Mouse (Mus musculus): ENCODE data around the gene Sema4c.
"Not testable (repeated sequence)": the region's sequence is repeated elsewhere in the genome, so short reads cannot be mapped to it uniquely, and the experiment has no call there.

The Sema4c gene

DNA sequence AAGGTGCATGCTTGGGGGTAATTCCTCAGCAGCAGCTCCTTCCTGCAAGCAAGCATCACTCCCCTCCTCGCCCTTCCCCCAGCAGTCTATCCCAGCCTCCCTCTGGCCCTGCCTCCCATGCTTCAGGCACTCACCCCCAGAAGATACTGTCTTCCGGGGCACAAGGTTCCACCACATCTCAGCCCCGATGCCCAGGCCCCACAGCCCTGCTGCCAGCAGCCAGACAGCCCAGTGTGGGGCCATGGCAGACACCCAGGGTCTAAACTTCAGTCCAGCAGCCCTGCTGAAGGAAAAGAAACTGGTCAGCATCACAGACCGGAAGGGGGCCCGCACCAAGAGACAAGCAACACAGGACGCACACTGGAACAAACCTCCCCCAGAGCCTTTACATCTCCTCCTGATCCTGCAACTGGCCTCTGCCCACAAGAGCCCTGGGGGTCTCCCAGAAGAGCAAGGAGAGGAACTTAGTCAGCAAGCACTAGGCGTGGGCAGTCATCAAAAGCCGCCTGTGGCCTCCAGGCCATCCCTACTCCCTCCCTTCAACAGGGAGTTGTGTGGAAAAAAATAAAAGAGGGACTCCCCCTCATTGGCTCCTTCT, 2.3 kb downstream of the Sema4c start:
- peak; percentile 37 for DNase-seq

DNA sequence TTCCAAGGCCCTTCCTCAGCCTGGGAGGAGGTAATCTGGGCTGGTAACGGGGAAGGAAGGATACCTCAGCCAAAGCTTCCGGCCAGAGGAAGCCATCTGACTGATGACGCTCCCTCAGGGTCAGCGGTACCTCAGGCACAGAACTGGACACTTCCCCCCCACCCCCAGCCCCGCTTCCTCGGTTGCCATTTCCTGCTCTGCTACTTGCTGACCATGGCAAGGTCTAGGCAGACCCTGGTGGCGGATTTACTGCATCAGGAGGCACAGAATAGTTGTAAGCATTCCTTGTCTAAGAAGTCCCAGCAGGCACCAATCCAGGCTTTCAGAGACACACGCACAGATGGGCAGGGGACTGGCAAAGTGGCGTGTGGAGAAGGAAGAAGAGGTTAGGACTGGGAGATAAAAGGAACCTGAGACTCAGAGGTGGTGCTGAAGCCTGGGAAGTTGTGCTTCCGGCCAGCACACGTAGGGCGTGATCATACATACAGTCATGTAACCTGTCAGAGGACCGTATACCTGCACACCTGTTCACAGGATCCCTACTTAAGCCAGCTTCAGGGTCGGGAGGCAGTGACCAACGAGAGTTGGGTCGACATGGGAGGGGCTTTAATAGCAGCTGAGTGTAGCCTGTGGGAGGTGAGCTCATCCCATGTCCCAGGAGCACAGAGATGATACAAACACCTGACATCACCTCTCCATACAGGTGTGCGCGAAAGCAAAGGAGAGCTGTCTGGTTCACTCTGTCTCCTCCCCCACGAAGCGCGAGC, 3.3 kb downstream of the Sema4c start:
- no peak for DNase-seq

DNA sequence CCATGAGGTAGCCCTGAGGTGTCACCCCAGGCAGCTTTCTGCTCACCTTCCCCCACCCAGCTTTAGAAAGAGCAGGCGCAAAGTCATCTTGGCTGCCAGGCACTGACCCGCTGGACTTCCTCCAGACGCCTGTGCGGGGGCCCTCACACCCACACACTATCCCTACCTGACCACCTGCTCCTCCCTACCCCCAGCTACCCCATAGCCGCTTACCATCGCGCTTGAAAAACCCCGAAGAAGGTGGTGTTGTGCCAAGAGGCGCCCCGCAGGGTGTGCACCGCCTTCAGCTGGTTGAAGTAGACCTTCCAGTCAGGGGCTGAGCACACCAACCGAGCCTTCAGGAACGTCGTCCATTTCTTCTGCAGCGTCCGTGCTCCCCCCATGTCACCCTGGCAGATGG, 5.6 kb downstream of the Sema4c start:
- DNase-seq = no peak

DNA sequence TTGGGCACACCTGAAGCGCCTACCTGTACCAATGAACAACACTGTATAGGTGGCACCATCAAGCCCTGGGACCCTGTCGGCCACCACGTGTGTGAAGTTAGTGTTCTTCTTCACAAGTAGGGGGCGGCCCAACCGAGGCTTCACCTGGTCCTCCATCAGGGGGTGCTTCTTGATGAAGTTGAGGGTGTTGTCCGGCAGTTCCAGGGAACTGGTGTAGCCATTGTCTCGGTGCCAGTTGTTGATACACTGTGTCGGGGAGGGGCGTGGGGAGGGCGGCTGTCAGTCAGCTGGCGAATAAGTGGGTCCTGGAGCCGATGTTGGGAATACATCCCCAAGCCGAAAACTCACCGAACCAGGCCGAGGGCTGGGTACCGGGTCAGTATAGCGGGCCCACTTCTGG, 6.2 kb downstream of the Sema4c start:
- DNase-seq = no peak

DNA sequence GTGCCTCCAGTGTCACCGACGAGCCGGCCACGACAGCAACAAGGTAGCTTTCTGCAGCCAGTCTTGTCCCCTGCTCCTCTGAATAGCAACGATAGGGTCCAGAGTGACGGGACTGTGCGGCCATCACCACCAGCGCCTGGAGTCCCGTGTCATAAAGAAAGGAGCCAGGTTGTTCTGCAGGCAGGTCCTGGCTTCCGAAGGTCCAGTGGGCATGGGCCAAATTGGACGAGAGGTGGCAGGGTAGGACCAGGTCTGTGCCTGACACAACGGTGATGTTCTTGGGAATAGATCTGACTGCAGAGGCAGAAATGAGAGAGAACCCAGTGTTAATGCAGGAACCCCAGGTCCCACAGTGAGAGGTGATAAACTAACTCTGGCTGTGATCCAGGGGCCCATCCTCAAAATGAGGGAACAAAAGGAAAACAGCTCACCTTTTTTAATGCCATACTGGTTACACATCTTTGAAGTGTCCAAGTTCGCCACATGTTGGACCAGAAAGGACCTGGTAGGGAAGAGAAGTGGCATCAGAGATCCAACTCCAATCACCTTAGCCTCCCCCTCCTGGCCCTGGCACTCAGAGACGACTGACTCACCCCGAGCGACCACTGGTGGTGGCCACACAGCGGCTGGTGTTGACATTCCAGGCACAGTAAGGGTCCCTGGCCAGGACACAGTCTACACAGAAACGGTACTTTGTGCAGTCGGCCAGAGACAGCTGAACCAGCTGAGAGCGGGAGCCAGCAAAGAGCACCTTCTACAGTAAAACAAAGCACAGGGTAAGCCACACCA, 7.9 kb downstream of the Sema4c start:
- DNase-seq = no peak

DNA sequence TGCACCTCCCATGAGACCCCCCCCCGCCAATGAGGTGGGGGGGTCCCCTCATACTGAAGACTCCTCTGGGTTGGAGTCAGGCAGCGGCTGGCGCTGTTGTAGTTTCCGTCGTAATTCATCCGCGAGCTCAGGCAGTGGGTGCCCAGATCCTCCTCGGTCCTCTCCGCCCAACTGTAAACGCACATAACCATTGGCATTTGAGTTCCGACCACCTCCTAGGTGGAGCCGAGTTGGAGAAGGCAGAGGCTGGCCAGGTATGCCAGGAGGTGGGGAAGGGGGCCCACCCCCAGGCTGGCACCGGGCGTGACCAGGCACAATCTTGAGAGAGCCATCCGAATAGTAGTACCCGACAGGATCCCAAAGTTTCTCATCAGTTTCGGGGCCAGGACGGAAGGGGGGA, 8.7 kb downstream of the Sema4c start:
- no peak for DNase-seq

DNA sequence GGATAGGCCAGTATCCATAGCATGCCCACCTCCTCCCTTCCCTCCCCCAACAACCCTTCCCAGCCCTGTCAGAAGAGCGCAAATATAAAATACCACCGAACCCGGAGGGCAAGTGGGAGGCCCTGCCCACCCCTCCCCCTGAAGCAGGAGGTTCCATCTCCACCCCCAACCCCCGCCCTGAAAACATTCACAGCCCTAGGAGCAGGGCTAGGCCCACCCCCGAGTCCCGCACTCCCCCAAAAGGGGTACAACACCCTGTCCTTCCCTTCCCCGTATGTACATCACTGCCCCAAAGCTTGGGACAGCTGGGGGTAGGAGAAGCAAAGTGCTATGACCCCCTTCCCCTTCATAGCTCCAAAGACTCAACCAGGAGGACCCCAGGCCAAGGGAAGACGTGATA, 9.4 kb downstream of the Sema4c start:
- DNase-seq = no peak

DNA sequence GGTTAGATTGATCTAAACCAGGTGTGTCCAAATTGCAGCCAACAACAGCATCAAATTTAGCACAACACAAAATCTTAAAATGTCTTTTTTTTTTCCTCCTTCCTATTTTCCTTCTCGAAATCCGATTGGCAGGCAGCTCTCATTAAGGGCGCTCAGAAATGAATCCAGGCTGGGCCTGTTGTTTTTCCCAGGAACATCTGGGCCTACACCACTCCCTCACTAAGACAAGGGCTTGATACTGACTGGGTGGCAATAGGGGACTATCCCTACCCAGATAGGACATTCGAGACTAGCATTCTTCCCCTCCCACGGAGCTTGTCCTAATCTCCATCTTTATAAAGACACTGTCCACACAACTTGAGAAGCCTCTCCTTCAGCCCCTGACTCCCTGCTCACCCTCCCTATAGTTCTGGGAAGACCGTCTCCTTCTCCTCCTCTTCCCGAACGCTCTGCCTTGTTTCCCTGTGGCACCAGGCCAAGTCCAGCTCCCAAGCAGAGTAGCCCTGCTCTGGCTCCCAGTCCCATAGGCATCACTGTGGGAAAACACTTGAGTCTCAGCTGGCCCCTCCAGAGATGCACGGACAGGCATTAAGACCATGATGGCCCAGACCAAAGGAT, 10.1 kb downstream of the Sema4c start:
- DNase-seq = peak; percentile 63

DNA sequence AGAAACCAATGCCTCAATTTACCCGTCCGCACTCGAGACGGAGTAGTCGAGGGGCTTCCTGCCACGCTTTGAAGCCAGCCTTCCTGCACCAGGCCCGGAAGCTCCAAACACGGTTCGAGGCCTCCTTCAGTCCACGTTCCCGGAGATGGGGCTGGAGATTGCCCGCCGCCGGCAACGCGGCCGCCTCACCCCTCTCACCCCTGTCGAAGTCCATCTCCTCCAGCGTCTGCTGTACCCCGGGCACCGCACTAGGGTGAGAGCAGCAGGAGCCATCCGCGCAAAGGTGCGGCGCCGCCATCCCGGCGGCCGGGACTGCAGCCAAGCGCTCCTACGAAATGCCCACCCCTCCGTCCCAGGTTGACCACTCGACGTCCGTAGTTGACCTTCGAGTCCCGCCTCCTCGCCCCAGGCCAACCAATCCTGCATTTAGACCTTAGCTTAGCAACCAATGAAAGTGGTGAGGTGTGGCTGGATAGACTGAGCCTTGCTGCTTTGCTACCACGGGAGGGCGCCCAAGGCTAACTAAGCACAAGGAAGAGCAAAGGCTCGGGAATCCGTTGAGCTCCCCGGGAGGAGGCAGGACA, 11.2 kb downstream of the Sema4c start, which contains the start of gene Ankrd39:
Gene Ankrd39, minus strand, starts transcription at position 558 of the 584 bp plus-strand sequence.
- peak; percentile 96 for DNase-seq

DNA sequence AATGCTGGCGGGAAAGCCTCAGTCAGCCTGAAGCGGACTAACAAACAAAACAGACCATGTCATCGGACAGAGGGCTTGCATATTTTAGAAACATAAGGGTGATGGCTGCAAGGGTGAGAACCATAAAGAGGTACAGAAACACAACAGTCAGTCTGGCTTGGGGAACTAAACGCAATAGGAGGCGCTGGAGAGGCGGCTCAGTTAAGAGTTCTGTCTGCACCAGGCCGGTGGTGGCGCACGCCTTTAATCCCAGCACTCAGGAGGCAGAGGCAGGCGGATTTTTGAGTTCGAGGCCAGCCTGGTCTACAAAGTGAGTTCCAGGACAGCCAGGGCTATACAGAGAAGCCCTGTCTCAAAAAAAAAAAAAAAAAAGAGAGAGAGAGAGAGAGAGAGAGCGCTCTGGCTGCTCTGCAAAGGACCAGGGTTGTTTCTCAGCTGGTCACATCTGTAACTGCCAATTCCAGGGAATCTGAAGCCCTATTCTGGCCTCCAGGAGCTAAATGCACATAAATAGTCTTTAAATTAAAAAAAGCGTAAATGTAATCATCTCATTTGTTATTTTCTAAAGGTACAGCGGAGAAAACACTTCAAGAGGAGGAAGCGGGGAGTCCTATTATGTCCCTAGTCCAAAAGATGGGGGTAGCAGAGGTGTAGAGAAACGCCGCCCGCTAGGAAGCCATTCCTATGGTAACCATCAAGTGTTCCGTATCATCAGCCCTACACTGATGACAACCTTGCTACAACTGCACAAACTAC, 12.1 kb downstream of the Sema4c start:
- DNase-seq = no peak

DNA sequence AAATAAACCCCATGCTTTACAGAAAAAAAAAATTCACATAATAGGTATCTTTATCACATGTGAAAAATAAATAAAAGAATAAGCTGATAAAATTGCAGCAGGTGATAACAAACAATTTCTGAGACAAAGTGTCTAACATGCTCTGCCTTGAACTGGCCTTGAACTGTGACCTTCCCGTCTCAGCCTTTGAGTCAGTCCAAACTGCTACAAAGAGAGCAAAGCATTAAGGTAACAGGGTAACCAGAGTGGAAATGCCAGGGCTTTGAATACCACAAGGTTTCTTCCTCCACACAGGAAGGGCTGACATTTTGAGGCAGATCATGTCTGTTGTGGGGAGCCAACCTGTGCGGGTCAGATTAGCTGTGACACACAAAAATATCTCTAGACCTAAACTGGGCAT, 12.8 kb downstream of the Sema4c start:
- no peak for DNase-seq

DNA sequence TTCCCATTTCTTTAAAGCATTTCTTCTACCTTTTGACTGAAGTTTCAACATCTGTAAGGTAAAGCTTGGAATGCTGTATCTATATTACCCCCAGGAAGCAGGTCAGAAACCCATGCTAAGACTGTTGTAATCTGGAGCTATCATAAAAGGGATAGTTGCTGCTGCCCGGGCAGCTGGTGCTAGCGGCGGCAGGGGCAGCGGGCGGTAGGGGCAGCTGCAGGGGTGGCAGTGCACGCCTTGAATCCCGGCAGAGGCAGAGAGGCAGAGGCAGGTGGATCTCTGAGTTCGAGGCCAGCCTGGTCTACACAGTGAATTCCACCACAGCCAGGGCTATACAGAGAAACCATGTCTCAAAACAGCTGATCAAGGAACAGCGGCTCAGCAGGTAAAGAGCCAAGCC, 15.2 kb downstream of the Sema4c start:
- no peak for DNase-seq

DNA sequence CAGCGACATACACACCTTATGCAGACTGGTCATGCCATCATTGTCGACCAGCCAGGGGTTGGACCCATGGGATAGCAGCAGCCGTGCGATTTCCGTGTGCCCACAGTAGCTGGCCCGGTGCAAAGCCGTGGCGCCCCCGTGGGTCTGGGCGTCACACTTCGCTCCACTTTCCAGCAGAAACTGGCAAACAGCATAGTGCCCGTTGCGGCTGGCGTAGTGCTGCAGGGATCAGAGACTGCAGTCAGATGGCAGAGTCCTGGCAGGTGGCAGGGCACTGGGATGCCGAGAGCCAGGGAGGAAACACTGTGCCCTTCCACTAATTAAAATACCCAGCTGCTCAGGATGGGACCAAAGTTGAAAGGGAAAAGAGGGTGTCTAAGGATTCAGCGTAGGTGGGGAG, 16.3 kb downstream of the Sema4c start:
- no peak for DNase-seq

DNA sequence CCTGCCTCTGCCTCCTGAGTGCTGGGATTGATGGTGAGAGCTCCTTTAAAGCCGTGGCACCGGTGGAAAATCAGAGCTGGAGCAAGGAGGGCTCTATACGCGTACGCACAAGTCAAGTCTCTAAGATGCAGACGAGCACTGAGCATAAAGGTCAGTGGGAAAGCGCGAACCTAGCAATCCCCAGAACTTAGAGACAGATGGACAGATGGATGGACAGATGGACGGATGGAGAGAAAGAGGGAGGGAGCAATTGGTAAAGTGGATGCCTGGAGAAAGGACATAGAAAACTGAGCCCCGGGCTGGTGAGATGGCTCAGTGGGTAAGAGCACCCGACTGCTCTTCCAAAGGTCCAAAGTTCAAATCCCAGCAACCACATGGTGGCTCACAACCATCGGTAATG, 17.3 kb downstream of the Sema4c start:
- no peak for DNase-seq

DNA sequence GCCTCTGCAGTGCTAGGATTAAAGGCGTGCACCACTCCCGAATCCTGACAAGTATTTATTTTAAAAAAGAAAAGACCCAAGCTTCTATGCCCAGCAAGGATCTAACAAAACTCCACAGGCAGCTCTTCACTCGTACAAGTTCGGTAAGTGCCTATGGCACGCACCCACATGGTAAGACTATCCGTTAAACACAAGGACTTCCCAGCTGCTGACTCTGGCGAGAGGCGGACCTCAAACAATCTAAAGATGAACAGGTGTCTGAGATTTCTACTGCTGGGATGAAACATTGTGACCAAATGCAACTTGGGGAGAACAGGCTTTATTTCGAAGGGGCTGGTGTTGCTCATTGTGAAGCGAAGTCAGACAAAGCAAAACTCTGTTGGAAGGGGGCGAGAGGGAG, 18.0 kb downstream of the Sema4c start:
- DNase-seq = no peak

DNA sequence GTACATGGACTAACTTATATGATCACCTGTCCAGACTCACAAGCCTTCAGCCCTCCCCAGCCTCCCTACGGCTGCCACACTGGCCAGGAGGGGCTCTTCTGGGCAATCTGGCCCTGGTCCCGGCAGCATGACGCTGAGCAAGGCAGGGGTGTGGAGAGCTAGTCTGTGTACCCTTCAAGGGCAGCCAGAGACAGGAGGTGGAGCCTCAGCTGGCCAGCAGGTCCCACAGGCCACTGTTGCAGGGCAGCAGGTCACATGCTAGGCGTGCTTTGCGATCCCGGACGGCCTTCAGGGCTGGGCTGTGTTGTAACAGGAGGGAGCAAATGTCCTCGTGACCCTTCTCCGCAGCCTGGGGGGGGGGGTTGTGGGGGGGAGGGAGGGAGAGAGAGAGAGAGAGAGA, 19.0 kb downstream of the Sema4c start, which contains the start of gene Gm42417:
Gene Gm42417, minus strand, starts transcription at position 244 of the 400 bp plus-strand sequence.
- no peak for DNase-seq

DNA sequence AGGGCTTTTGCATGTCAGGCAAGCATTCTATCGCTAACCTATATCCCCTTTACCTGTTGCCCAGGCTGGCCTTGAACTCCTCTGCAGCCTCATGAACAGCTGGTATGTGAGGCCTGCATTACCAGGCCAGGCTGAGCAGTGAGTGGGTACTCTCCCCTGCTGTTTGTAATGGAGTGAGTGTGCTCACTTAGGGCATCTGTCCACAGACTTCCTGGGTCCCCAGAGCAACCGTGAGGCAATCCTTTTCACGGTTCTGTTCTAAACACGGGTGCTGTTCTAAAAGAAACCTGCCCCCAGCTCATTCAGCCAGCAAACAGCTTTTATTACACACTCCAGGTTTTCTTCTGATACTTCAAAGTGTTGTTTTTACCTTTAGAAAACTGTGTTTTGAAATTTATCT, 19.4 kb downstream of the Sema4c start:
- DNase-seq = no peak

DNA sequence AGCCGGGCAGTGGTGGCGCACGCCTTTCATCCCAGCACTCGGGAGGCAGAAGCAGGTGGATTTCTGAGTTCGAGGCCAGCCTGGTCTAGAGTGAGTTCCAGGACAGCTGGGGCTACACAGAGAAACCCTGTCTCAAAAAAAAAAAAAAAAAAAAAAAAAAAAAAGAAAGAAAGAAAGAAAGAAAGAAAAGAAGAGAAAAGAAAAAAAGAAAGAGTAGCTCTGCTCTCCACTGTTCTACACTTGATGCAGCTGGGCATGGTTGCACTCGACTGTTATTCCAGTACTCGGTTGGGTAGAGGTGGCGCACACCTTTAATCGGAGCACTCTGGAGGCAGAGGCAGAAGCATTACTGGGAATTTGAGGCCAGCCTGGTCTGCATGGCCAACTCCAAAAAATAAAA, 21.4 kb downstream of the Sema4c start, which contains the start of gene Ankrd23:
Gene Ankrd23, minus strand, starts transcription at position 101 of the 400 bp plus-strand sequence.
- not testable (repeated sequence) for DNase-seq

DNA sequence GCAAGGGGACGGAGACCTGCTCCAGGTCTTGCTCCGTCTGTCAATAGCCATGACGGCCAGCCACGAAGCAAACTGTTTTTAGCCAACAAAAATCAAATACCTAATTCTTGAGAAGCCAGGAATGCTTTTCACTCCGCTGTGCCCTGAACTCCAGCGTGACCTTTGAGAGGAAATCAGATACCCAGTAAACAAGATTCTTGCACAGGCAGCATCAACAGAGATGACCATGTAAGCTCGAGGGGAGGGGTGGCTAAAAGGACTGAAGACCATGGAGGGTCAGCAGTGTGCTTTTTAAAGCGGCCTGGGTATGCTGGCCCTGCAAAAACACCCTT, 21.8 kb downstream of the Sema4c start:
- DNase-seq = no peak

DNA sequence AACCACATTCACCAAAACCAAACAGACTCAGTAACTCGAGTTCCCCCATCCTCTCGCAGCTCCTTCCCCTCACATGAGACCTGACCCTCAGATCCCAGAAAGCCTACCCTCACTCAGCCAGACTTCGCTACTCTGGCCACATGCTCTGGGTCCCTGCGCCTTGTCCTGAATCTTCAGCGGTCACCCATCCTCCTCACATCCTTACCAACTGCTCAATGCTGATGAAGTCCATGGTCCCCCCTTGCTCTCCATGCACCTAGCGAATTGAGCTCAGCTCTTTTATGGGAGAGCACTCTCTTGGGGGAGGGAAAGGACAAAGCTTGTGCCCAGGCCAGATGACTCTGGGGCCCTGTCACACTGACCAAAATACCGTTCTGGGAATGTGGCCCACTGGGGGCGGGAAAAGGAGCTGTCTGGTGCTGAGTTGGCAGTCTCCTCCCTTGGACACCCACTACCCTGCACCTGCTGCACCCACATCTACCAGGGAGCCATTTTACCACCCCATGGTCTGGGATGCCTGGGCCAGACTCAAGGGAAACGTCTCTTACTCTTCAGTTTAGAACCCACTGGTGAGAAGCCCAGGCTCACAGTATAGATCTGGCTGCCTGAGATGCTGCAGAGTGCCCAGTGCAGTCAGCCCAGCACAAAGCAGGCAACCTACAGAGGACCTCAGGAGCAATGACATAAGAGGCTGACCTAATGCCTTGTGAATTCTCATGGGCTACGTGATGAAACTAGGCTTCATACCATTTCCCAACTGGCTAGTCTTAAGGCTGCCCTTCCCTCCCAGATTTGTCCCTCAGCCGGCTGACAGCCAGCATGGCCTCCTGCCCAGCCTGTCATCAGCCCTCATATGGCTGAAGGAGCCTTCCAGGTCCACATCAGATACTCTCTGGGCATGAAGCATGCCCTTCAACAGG, 22.4 kb downstream of the Sema4c start:
- DNase-seq = no peak

DNA sequence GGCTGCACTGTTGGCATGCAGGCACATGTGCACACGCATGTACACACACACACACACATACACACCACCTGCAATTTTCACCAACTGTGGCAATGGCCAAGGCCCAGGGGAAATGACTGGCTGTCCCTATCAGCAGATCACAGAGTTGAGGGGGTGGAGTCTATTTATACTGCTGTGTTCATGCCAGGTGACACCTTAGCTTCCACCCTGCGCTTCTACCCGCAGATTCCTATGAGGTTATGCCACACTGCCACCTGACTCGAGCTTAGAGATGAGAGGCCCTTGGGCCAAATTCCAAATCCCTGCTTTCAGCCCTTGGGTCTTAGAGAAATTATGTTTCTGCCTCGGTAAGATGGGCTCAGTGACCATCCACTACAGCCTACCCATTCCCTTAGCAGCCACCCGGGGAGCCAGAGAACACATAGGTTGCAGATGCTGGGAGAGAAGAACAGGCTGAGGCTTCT, 23.5 kb downstream of the Sema4c start:
- DNase-seq = no peak

Measured in right cerebral cortex, postnatal 4 days (tissue).